In genomic region chr2:68472921-68473320, GRCm38 (mm10) we compare ENCODE assay signal across 9 mouse cellular contexts. TPM values are rescaled to one million over a fixed set of nuclear protein-coding genes. Genes with fewer than 3 reads are reported as not detected.
DNase-seq lines count a peak whose midpoint lies in the region; ATAC-seq and TF ChIP-seq lines count a peak whose summit lies in the region.
"Had no signal": no experiment of that assay in that cellular context is flagged by ENCODE, and none has a peak within 500 bp of the region (broad histone marks: within the 10 kb centered on the region; RNA-seq: fewer than 3 reads in every experiment).

No protein-coding gene starts in this region.

- H3K9ac ChIP-seq in heart, embryonic 16.5 days (ENCODE audit: low read length) = peak overlapping the region; percentile 98
- no peak overlapping the region for H3K9ac ChIP-seq in lung, embryonic 16.5 days (ENCODE audit: low read length)
- H3K9ac ChIP-seq in intestine, postnatal 0 days (ENCODE audit: low read depth, low read length) = no peak overlapping the region
- H3K9ac ChIP-seq in neural tube, embryonic 14.5 days (replicated peaks; ENCODE audit: low read depth, low read length) = no peak overlapping the region

- no peaks in the 10 kb centered on the region for H3K9me3 ChIP-seq in heart, embryonic 16.5 days (replicated peaks; ENCODE audit: control insufficient read depth, low read length)
- H3K9me3 ChIP-seq in lung, embryonic 16.5 days (ENCODE audit: control insufficient read depth, low read length) = no peaks in the 10 kb centered on the region
- no peaks in the 10 kb centered on the region for H3K9me3 ChIP-seq in intestine, postnatal 0 days (ENCODE audit: control insufficient read depth)
- H3K9me3 ChIP-seq in neural tube, embryonic 14.5 days (ENCODE audit: control insufficient read depth, low read length) = no peaks in the 10 kb centered on the region

- ATAC-seq in heart, embryonic 16.5 days (replicated peaks; ENCODE audit: extremely low read depth, insufficient read depth, low FRiP score) = no peak
- ATAC-seq in lung, embryonic 16.5 days (ENCODE audit: low read depth) = no peak
- ATAC-seq in intestine, postnatal 0 days = no peak
- no peak for ATAC-seq in neural tube, embryonic 14.5 days (ENCODE audit: low read depth)

- no peak for TF ChIP-seq CTCF in intestine, postnatal 0 days (IDR thresholded peaks at IDR 0.05; ENCODE audit: low read depth)

- H3K4me3 ChIP-seq in heart, embryonic 16.5 days (ENCODE audit: low read length) = no peak overlapping the region; the same call in none of the 2 replicates
- H3K4me3 ChIP-seq in lung, embryonic 16.5 days (ENCODE audit: low read length) = peak overlapping the region; percentile 88; the same call in 1 of the 2 replicates
- H3K4me3 ChIP-seq in intestine, postnatal 0 days (ENCODE audit: low read depth, low read length) = no peak overlapping the region
- H3K4me3 ChIP-seq in neural tube, embryonic 14.5 days (ENCODE audit: low read depth, low read length) = no peak overlapping the region

- no peaks in the 10 kb centered on the region for H3K36me3 ChIP-seq in heart, embryonic 16.5 days (ENCODE audit: control insufficient read depth, insufficient read depth)
- H3K36me3 ChIP-seq in lung, embryonic 16.5 days (ENCODE audit: control insufficient read depth, insufficient read depth, low read length) = no peaks in the 10 kb centered on the region
- no peaks in the 10 kb centered on the region for H3K36me3 ChIP-seq in intestine, postnatal 0 days (ENCODE audit: control insufficient read depth, insufficient read depth)
- H3K36me3 ChIP-seq in neural tube, embryonic 14.5 days (ENCODE audit: control insufficient read depth, insufficient read depth, low read length) = no peaks in the 10 kb centered on the region

- no peaks in the 10 kb centered on the region for H3K27me3 ChIP-seq in heart, embryonic 16.5 days (ENCODE audit: control insufficient read depth, insufficient read depth, low read length)
- no peaks in the 10 kb centered on the region for H3K27me3 ChIP-seq in lung, embryonic 16.5 days (ENCODE audit: control insufficient read depth, insufficient read depth, low read depth, low read length)
- no peaks in the 10 kb centered on the region for H3K27me3 ChIP-seq in intestine, postnatal 0 days (replicated peaks; ENCODE audit: control insufficient read depth, insufficient read depth, low read length)
- H3K27me3 ChIP-seq in neural tube, embryonic 14.5 days (ENCODE audit: control insufficient read depth, insufficient read depth, low read length) = 0 out of 2 replicates have a peak, but pooled peaks cover 3% of the 10 kb centered on the region

- no peak for DNase-seq in heart, adult 9 months (ENCODE audit: low spot score in 2 of 2)
- no peak for DNase-seq in lung, postnatal 14 days
- no peak for DNase-seq in adrenal gland, postnatal 36 days
- DNase-seq: cerebellum, postnatal 36 days; thymus, postnatal 14 days had no signal

- H3K27ac ChIP-seq in heart, embryonic 16.5 days (ENCODE audit: low read length) = peak overlapping the region; percentile 98
- H3K27ac ChIP-seq in lung, embryonic 16.5 days (ENCODE audit: low read length) = peak overlapping the region; percentile 87
- H3K27ac ChIP-seq in intestine, postnatal 0 days (ENCODE audit: low read depth, low read length) = no peak overlapping the region
- no peak overlapping the region for H3K27ac ChIP-seq in neural tube, embryonic 14.5 days (ENCODE audit: low read depth, low read length)

- 57% methylated on average over 4 of the region's 4 CpGs for WGBS in heart, embryonic 16.5 days
- 37% methylated on average over 4 of the region's 4 CpGs for WGBS in lung, embryonic 16.5 days
- 63% methylated on average over 4 of the region's 4 CpGs for WGBS in intestine, postnatal 0 days
- 33% methylated on average over 4 of the region's 4 CpGs for WGBS in neural tube, embryonic 14.5 days

- peak overlapping the region; percentile 80 for H3K4me2 ChIP-seq in heart, embryonic 16.5 days (ENCODE audit: low read depth, low read length)
- H3K4me2 ChIP-seq in lung, embryonic 16.5 days (ENCODE audit: low read depth, low read length) = peak overlapping the region; percentile 98
- peak overlapping the region; percentile 99; the same call in 1 of the 2 replicates for H3K4me2 ChIP-seq in intestine, postnatal 0 days (replicated peaks; ENCODE audit: low read depth)
- peak overlapping the region; percentile 88; the same call in 1 of the 2 replicates for H3K4me2 ChIP-seq in neural tube, embryonic 14.5 days (ENCODE audit: low read depth, low read length)

- H3K4me1 ChIP-seq in heart, embryonic 16.5 days (ENCODE audit: control insufficient read depth, insufficient read depth, low read length) = peaks cover 13% of the 10 kb centered on the region; the same call in 1 of the 2 replicates
- H3K4me1 ChIP-seq in lung, embryonic 16.5 days (replicated peaks; ENCODE audit: control insufficient read depth, insufficient read depth, low read length) = peaks cover 13% of the 10 kb centered on the region
- H3K4me1 ChIP-seq in intestine, postnatal 0 days (replicated peaks; ENCODE audit: control insufficient read depth, insufficient read depth, low read length) = no peaks in the 10 kb centered on the region
- H3K4me1 ChIP-seq in neural tube, embryonic 14.5 days (ENCODE audit: control insufficient read depth, insufficient read depth, low read length) = peaks cover 3% of the 10 kb centered on the region; the same call in 1 of the 2 replicates

RNA-seq across cellular contexts. Expression of gene Stk39, which starts 0.9 kb away (rescaled TPM):
- polyA plus RNA-seq in heart, embryonic 16.5 days (2015; fragmentation: Nextera tagmentation; extraction: Ambion mirVana) = 61.8 and 66.0 TPM in 2 replicates
- polyA plus RNA-seq in lung, embryonic 16.5 days (2015; fragmentation: Nextera tagmentation; extraction: Ambion mirVana) = 7.9 and 13.0 TPM in 2 replicates
- 10.1 and 16.6 TPM in 2 replicates for polyA plus RNA-seq in intestine, postnatal 0 days (2015; fragmentation: Nextera tagmentation; extraction: Ambion mirVana)
- polyA plus RNA-seq in neural tube, embryonic 14.5 days (2014; fragmentation: Nextera tagmentation; extraction: Ambion mirVana) = 37.0 and 48.5 TPM in 2 replicates
- total RNA-seq in adrenal gland, postnatal 36 days (2021) = 10 to 100 TPM; 63.8 to 79.7 TPM

Comparison
In these comparisons a context has a peak if more than half of its experiments do, and no peak if none do; other contexts are left out.
1. H3K27ac ChIP-seq: peak in heart, embryonic 16.5 days (single experiment) and lung, embryonic 16.5 days (single experiment); none in intestine, postnatal 0 days (single experiment) and neural tube, embryonic 14.5 days (single experiment).
2. Peak in every context shown above with its lines, with median percentiles within 50 percentile points of each other: H3K4me2 ChIP-seq.